Mouse (Mus musculus) cerebellum, adult (tissue): ENCODE results near the gene Znfx1.

Experiments used
- ATAC-seq: cut with Nextera tagmentation; 2 replicates; pipeline ENCODE4 v1.9.2; 2017; ENCODE audit warnings: mild to moderate bottlenecking, moderate library complexity, mixed read lengths; ENCODE audit not compliant: insufficient number of reproducible peaks, low FRiP score, low TSS enrichment

The Znfx1 gene

DNA sequence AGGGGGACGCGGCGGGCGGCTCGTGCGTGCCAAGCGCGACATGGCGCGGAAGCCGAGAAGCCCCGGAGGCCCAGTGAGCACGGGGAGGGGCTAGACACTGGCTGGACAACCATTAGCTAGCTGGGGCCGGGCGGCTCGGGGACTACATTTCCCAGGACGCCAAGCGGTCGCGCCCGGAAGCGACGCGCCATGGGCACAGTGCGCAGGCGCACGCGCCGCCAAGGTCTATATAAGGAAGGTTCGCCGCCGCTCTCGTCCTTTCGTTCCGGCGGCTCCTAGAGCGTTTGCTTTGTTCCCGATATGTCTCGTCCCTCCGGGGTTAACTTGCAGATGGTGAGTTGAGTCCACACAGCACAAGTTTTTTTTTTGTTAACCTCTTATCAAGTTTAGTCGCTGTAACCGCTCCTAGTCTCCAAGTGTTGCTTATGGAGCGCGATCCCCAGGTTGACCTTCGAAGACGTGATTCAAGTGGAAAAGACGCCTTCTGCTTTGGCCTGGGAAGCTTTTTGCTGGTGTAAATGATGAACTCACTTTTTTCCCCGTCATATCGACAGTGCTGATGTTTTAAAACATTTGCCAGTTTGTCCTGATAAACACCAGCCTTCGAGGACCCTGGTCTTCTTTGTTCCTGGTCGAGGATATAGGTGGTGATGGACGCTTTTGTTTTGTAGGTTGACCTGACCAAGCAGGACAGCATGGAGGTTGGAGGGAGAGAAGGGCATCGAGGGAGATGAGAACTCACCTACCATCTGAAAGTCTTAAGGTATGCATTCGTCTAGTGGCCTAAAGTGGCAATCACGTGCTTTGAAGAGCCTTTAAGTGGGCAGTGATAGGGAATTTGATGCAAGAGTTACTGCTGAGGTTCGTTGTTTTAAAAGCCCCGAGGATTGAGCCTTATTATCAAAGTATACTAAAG, at the start of gene Znfx1:
Znfx1 (minus strand) TSS at position 51 of the 916 bp plus-strand sequence.
- peak; percentile 90 for ATAC-seq

DNA sequence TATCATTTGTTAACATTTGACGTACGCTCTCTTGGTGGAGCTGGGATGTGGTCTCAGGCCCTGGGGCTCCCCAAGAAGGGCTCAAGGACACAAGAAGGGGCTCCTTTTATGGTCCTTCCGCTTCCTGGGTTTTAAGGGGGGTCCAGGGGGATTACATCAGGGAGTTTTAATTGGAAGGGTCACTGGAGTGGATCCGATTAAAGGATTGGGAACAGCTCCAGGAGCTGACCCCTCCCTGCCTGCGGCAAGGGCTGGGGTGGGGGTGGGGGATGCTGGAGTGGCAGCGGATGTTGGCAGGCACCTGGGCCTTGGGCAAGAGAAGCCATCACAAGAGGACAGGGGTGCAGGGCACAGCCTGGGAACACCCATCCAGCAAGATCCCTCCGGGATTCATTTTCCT, 49.4 kb upstream of the Znfx1 start:
- no peak for ATAC-seq

DNA sequence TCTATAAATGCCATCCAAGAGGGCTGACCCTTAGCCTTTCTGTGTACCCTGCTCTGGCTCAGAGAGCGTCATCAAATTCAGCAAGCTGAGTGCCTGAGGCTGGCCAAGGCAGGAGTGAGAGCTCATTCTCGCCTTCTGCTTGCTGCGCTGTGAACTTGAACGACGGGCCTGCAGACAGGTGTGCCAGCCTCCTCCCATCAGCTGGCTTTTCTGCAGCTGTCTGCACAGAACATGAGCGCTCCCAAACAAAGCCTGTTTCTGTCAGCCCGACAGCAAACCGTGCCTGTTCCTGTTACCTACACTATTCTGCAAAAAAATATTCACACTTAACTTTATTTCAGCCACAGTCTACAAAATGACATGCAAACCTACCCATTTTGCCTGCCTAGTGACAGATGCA, 46.7 kb upstream of the Znfx1 start:
- ATAC-seq: no peak

DNA sequence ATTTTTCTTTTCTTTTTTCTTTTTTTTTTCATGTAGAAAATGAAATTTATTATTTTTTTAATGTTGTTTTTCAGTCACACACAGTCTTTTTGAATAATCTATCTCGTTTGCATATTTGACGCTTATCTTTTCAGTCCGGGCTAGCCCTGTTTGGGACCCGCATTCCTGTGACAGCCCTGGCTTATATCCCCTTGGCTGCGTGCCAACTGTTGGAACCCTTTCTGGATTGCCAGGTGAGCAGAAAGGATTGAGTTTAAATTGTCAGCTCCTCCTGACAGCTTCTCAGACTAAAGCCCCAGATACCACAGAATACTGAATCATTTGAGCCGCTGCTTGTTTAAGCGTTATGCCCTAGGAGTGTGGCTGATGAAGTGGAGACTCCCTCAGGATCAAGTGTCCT, 40.7 kb upstream of the Znfx1 start:
- no peak for ATAC-seq

DNA sequence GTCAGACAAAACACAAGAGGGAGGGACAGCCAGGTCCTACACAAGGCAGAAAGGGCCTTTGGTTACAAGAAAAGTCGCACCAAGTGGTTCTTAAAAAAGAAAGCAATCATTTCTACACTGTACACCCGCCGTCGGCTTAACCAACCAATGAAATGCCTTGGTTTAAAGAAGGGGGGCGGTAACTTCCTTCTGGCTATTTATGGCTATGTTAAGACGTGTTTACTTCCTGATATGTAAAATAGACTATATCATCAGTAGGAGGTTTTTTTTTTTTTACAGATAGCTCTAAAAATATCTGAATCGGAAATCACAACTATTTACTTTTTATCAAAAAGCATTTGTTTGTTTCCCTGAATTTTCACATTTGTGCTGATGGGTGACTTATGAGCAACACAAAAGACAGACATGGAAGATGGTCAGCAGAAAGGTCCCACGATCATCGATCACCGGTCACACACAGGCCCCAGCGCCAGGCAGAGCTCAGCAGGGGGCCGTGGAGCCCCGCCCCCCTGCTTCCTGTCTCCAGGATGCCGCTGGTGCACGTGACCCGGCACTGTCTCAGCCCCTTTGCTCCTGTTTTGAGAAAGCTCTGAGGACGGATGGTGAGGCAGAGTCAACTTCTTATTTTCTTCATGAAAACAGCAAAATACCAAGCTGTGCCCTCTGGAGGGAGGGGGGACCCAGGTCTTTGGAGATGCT, 39.1 kb upstream of the Znfx1 start:
- no peak for ATAC-seq

DNA sequence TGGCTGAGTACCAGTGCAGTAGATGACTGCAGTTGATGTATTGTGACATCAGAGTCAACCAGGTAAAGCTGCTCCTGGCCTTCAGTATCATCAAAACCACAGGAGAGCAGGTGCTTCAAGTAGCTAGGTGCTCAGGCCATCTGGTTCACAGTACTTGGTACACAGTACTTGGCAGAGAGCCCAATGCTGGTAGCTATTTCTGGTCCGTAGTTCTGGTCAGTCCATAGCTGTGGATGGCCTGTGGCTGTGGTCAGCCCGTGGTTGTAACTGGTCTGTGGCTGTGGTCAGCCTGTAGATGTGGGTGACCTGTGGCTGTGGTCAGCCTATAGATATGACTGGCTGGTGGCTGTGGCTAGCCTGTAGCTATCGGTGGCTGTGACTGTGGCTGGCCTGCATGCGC, 31.9 kb upstream of the Znfx1 start:
- ATAC-seq: peak; percentile 85

DNA sequence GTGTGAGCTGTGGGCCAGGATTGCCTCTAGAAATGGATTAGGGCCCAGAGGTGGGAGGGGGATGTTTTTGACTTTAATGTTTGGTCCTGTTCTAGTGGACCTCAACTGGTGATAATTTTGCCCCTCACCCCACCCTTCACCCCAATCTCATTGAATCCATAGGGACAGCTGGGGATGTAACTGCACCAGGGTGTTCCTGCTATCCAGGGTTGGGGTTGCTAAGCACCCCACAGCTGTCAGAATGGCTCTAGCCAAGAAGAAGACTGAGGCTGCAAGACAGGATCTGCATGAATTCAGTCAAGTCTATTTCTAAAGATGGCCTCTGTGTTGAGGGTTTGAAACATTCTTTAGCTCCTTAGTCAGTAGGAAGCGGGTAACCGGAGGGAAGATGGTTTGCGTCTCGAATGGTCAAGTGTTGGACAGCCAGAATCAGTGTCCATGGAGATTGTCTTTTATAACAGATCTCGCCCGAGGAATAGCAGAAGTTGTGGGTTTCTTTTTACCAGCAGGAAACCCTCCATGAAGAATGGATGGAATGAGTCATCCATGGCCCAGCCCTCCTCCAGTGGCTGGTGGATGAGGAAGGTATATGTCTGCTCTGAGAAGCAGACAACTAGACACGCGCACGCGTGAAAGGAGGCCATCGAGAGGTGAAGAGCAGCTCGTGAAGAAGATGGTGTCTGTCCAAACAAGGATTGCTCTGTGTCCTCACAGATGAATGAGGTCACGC, 30.5 kb upstream of the Znfx1 start:
- no peak for ATAC-seq

DNA sequence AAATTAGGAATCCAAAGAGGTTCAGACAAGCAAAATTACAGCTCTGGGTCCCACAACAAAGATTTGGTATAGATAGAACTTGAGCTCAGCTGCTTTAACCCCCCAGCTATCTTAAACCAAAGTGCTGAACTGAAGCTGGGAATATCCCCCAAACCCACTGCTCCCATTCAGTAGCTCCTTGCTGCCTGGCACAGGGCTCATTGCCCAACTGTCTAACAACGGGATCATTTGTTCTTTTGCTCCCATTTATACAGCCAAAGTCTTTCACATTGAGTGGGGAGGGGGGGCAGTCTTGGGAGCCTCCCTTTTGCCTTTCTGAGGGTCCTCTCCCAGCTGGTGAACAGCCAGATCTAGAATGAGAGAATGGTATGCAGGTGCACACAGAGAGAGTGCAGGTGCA, 27.5 kb upstream of the Znfx1 start:
- ATAC-seq: no peak

DNA sequence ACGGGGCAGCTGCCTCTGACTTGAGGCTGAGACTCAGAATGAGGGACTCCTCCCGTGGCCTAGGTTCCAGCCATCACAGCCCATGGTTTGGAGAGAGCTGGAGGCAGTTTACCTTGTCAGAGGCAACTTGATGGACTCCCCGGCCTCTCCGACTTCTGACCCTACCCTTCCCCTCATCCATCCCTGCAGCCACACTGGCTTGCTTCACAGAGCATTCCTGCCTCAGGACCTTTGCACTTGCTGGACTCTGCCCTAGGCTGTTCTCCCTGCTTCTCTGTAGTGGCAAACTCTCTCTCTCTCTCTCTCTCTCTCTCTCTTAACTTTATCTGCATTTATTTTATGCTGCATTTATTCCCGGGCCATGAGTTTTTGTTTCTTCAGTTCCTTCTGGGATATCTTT, 24.0 kb upstream of the Znfx1 start:
- no peak for ATAC-seq

DNA sequence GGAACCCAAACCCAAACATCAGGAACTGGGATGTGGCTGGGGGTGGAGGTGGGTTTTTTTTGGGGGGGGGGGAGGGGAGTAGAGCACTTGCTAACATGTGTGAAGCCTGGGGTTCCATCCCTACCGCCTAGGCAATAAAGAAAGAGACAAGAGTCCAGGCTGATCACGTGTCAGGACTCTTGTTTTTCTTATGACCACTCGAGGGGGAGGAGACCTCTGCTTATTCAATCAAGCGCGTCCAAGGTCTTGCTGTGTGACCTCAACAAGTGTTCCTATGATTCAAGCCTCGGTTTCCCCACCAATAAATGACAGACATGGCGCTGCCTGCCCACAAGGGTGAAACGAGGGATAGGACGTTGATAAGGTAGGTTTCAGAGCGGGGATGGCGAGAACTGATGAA, 23.3 kb upstream of the Znfx1 start:
- no peak for ATAC-seq

DNA sequence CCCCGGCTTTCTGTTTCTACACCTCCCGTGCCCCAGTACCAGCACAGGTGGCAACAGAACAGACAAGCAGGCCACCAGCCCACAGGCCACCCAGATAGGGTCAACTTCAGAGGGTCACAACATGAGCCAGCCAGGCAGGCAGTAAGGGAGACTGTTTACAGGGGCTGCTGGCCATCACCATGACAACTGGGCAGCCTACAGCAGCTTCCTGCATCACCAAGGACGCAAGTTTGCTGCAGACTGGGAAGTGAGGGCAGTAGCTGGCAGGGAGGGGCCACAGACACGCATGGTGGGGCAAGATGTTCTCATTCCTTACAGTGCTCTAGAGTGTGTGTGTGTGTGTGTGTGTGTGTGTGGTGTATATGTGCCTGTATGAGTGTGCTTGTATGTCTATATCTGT, 18.8 kb upstream of the Znfx1 start:
- no peak for ATAC-seq

DNA sequence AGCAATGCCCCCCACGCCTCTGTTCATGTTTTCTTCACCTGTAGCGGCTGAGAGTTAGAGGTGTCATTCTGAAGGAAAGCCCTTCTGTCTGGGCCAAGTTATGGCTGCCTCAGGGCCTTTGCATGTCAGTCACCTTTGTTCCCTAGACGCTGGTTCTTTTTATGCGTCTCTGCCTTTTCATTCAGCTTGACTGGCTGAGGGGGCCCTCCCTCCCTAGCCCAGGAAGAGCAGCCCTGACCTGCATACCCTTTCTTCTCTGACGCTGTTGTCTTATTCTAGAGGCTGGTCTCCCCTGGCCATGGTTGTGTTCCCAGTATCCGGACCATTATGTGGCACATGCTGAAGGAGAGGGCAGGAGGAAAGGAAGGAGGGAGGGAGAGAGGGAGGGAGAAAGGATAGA, 18.3 kb upstream of the Znfx1 start:
- ATAC-seq: no peak

DNA sequence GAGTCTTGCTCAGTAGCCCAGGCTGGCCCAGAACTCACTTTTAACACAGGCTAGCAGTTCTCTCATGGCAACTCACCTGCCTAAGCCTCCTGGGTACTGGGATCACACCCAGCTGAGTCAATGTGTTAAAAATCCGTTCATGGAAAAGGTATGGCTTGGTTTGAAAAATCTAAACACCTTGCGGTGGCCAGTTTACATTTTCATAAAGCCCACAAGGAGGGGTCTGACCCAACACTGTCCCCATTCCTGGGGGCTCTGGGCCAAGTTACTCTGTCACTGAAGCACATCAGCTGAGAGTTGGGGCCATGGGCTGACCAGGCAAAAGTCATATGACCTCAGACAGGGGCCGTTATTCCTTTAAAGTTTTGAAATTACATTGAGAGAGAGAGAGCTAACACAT, 17.6 kb upstream of the Znfx1 start:
- no peak for ATAC-seq

DNA sequence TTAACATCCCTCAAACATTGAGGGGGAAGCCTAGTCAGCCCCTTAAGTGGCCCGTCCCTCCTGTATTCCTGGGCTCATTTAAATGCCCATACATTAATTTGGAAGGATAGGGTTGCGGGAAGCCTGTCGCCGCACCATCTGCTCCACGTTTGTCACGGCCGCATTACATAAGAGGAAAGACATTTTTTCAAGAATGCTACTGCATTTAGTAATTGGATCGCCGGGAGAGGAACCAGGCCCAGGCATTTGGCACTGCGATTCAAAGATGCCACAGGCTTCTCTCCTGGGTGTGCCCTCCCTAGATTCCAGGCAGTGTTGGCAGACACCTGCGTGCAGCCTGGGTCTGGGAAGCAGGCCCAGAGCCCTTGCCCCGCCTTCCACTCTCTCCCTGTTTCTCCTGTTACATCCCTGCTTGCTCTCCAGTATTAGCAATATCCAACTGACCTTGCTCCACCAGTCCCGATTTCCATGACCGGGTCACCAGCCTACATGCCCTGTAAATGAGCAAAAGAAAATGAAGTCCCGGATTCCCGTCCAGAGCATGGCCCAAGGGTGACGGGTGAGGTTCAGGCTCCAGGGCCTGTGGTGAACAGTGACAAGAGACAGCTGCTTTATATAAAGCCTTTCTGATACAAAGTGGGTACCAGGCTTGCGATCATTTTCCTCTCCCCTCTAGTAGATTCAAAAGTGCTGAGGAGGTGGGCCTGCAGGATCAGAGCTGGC, 16.9 kb upstream of the Znfx1 start:
- peak; percentile 91 for ATAC-seq

DNA sequence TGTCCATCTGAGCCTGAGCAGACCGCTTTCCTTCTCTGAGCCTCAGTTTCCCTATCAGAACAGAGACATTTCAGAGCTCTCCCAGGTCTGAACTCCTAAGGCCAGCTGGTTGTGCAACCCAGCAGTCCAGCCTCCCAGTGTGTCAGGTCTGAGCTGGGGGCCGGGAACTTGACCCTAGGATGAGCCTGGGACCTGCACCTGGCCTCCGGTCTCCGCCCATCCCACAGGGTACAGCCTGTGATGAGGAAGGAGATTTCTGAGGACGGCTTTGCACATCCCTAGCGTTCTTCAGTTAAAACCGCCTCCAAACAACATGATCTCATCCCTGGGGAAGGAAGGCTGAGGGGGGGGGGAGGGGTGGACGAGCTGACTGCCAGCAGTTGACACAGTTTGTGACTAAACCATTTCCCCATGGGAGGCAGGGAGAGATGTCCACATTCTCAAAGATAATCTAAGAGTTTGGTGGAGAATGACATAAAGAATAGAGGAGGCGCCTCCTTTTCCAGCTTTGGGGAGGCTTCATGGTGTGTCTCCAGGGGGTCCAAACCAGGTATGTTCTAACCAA, 16.2 kb upstream of the Znfx1 start:
- ATAC-seq: peak; percentile 51; the same call in 1 of the 2 replicates

DNA sequence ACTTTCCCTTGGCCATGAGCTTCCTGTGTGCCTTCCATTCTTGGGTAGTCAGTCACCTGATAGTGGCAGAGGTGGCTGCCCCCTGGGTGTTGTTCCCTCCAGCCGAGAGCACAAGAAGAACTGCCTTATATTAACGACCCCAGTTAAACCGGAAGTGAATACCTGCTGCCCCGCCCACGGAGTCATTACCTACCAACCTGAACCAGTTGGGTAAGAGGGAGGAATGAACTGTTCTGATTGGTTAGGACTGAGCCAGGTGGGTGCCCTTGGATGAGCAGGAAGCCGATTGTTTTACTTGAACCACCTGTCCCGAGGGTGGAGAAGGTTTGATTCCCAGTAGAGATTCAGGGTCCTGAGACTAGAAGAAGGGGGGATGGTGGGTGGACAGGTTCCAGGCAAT, 15.7 kb upstream of the Znfx1 start:
- no peak for ATAC-seq

DNA sequence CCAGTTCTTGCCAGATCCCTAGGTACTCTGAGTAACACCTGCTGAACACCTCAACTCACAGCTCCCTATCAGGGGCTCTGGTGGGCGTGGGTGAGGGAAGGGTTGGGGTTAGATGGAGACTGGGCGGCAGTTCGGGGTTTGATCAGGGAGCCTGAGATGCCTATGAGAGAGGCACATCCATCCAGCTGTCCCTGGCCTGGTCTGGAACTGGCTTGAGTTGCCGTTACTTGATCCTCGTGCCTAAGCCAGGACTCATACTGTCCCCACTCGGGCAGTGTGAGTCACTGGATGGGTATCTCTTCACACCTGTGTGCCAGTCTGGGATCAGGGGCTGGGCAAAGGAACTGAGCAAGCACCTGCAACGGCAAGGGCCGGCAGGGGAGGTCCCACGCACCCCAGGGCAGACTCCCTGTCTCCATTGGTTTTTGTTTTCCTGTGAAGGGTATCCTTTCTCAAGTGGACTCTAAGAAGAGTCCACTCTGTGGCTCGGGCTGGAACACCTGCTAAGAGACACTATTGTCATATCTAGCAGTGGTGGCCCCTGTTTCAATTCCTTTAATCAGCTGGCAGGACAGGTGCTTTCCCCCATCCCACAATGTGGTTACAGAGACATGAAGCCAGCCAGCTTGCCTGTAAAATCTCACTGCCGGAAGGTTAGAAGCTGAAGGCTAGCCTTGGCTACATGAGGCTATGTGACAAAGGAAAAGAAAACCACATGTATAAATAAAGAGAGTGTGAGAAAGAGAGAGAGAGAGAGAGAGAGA, 14.6 kb upstream of the Znfx1 start:
- no peak for ATAC-seq

DNA sequence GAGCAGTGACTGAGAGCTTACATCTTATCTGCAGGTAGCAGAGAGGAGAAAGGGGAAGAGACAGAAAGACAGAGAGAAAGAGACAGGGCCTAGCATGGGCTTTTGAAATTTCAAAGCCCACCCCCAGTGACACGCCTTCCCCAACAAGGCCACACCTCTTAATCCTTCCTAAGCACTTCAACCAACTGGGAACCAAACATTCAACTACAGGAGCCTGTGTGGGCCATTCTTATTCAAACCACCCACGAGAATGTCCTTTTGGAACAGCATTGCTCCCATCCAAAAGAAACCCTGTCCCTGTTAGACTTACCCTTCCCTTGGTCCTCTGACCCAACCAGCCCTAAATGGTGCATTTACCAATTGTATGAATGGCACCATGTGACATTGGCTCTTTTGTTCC, 13.9 kb upstream of the Znfx1 start:
- ATAC-seq: no peak

DNA sequence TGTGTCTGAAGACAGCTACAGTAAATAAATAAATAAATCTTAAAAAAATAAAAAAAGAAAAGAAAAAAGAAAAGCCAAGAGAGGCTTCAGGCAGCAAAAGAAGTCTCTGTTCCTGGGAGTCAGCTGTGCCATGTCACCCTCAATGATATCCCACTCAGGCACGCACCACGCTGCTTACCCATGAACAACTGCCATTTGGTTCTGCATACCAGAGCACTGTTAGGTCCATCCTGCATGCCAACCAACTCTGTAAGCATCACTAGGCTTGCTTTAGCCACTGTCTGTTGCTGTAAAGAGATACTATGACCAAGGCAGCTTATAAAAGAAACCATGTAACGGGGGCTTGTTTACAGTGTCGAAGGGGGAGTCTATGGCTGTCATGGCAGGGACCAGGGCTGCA, 13.5 kb upstream of the Znfx1 start:
- ATAC-seq: no peak
